Mouse (Mus musculus) spleen, adult 2 months (tissue): ENCODE results near the gene Retn.

ENCODE experiments used
- CTCF ChIP-seq: fragments of 200-500 bp; IDR thresholded peaks from 2 replicates; pipeline ENCODE4 v1.5.1; 2011; ENCODE audit warnings: mild to moderate bottlenecking, inconsistent platforms; ENCODE audit not compliant: insufficient read depth, insufficient read length, insufficient replicate concordance; ENCODE audit errors: extremely low read depth
- POLR2A ChIP-seq: fragments of 200-500 bp; IDR thresholded peaks from 2 replicates; pipeline ENCODE4 v1.6.1; 2011; ENCODE audit warnings: low read depth, low read length, inconsistent platforms

GRCm38 (mm10) chr8:3705711-3706110, 50.1 kb downstream of the Retn start:
- TF ChIP-seq CTCF (no peak), POLR2A (no peak)
